Mouse (Mus musculus) brain, embryonic 14.5 days (tissue): ENCODE data around the gene Schip1. TPM values are rescaled to one million over a fixed set of nuclear protein-coding genes. Genes with fewer than 3 reads are reported as not detected.

Source experiments
- DNase-seq: peaks from one replicate; pipeline ENCODE4 v3.0.0-alpha.2; 2011; ENCODE audit warnings: low read depth
- CTCF ChIP-seq: fragments of 200-500 bp; IDR thresholded peaks from 2 replicates; pipeline ENCODE4 v1.5.1; 2012; ENCODE audit warnings: inconsistent platforms, mild to moderate bottlenecking, moderate library complexity, borderline replicate concordance; ENCODE audit not compliant: insufficient read depth, insufficient read length; ENCODE audit errors: extremely low read depth
- POLR2A ChIP-seq: fragments of 200-500 bp; IDR thresholded peaks from 2 replicates; pipeline ENCODE4 v1.6.1; 2012; ENCODE audit warnings: mild to moderate bottlenecking, inconsistent platforms, borderline replicate concordance; ENCODE audit not compliant: poor library complexity, insufficient read depth, insufficient read length, severe bottlenecking; ENCODE audit errors: extremely low read depth
- polyA plus RNA-seq: library from polyadenylated mRNA; depleted of rRNA; stranded (reverse); fragments of >200 nt; gene quantifications from 2 replicates; pipeline ENCODE4 v1.2.3, GENCODE M21; 2012

Schip1 gene
- polyA plus RNA-seq, 1 experiment = 80.7 TPM

DNA sequence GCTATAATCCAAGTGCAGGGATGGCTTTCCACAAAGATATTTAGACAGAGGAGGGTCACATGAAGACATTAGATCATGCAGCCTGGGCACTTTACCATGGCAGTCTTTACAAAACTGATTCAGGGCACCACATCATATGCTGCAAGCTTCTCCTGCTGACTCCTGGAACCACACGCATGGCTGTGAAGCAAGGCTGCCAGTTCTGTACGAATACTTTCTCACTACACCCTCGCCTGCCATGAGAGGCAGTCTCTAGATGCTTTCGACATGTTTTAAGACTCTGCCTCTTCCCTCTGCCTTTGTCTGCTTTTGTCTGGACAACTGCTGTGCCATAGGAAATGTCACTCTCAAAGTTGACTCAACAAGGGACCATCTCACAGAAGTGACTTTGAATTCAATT, 145.8 kb downstream of the Schip1 start:
- DNase-seq = peak; percentile 37
- TF ChIP-seq POLR2A = no peak
- TF ChIP-seq CTCF = no peak

DNA sequence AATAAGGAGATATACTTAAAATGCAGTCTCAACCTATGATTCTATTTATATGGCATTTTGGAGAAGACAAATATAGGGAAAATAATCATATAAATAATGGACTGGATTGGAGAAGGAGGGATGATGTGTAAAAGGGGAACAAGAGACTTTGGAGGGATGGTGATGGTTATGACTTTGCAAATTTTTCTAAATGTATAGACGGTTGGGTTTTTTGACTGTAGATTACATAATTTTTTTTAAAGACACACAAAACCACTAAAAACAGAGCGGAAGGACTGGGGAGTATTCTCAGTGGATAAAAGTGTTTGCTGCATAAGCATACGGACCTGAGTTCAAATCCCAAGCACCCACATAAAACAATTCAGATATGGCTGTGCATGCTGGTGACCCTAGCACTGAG, 156.8 kb downstream of the Schip1 start:
- TF ChIP-seq CTCF (no peak), POLR2A (no peak)

DNA sequence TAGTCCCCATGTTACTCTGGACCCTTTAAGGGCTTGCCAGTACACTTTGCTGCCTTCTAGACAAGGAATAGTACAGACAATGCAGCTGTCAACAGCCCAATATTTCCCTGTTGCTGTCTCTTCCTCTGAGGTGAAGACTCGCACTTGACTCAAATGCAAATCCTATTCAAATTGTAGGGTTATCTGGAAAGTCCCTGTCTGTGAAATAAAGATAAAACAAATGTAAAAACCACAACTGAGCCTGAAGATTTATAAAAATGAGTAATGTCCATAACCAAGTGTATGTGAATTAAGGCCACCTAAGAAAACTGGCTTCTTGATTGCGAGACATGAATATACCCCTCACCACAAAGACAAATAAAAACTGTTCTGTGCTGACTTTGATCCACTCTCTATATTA, 175.3 kb downstream of the Schip1 start:
- TF ChIP-seq CTCF (no peak), POLR2A (no peak)
- no peak for DNase-seq

More for the DNA sequence above, 156.8 kb downstream of the Schip1 start:
- DNase-seq = no peak

DNA sequence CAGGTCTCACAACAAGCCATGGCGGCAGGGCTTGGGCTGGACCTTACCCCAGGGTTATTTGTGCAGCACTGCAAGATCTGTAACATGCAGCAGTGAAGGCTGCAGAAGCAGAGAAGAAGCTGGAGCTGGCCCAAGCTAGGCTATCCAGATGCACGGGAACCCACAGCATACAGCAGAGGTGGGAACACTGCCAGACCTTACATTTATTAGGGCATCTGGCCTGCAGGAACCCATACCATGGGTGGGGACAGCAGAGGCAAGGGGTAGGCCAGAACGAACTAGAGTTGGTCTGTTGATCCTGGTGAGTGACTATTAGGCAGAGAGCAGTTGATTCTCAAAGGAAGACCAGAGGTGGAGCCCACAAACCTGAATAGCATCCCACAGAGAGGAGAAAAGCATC, 178.6 kb downstream of the Schip1 start:
- no peak for DNase-seq
- TF ChIP-seq POLR2A (no peak), CTCF (no peak)

DNA sequence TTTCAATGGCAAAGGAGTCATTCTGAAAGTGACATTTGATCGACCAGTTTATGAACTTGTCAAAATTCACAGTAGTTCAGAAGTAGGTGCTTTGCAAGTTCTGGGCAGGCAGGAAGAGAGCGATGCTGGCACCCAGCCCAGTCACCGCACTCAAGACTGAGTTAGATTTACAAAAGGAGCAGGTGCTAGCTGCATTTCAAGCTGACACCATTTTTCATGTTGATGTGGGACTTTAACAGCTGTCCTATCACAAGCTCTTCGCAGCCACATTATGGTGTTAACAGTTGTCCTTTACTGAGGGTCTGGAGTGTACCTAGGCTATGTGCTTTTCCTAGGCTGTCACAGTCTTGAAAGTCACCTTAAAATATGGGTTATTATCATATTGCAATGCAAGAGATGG, 181.6 kb downstream of the Schip1 start:
- peak; percentile 87 for DNase-seq
- TF ChIP-seq POLR2A = no peak
- TF ChIP-seq CTCF = no peak

GRCm38 (mm10) chr3:68250589-68250988, 186.0 kb downstream of the Schip1 start:
- DNase-seq = peak; percentile 60

GRCm38 (mm10) chr3:68252335-68252734, 187.7 kb downstream of the Schip1 start:
- no peak for TF ChIP-seq POLR2A
- no peak for TF ChIP-seq CTCF
- DNase-seq = no peak

More at GRCm38 (mm10) chr3:68250589-68250988, 186.0 kb downstream of the Schip1 start:
- TF ChIP-seq CTCF (no peak), POLR2A (no peak)

DNA sequence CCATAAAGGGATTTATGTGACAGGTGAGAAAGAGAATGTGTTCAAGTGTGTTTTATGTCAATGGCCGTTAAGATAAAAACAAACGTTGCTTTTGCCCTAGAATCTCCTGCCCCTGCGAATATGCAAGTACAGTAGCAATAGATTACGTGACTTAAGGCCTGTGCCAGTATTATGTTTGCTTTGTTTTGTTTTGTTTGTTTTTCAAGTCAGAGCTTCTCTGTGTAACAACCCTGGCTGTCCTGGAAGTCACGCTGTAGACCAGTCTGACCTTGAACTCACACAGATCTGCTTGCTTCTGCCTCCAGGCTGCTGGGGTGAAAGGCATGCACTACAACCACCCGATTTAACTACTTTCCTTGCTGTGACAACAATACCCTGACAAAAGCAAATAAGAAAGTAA, 197.7 kb downstream of the Schip1 start:
- DNase-seq = no peak
- TF ChIP-seq CTCF (no peak), POLR2A (no peak)

DNA sequence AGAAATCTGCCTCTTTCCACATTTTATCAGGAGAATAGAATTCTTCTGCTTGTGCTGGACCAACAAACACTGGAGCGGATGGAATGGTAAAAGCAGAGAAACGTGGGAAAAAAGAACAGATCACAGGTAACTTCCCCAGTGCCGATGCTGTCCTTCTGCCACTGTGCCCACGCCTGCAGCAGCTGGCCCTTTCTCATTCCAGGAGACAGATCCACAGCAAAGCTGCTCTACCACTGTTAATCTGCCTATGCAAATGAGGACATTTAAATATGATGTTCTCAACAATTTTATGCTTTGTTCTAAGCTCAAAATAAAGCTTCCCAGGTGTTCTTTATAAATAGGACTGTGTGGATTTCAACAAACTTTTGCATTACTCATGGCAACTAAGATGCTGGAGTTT, 203.3 kb downstream of the Schip1 start:
- DNase-seq = no peak
- no peak for TF ChIP-seq POLR2A
- TF ChIP-seq CTCF = no peak

DNA sequence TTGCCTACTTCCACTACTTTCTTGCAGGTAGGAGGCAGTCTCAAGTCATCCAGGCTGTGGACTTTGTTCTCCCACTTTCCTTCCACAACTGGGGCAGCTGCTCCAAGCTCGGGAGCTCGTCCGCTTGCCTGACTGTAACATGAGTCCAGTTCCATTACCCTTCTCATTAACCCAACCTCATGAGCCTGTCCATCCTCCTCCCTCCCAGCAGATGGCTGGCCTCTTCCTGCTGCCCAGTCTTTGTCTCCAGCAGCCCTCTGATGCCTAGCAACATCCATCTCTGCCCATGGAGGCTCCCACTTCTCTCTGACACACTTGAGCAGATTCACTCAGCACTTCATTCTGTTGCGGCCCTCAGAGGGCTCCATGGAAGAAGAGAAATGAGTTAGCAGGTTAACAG, 204.6 kb downstream of the Schip1 start:
- no peak for DNase-seq
- TF ChIP-seq CTCF (no peak), POLR2A (no peak)

GRCm38 (mm10) chr3:68270246-68270645, 205.6 kb downstream of the Schip1 start:
- TF ChIP-seq POLR2A = no peak
- TF ChIP-seq CTCF = no peak
- peak; percentile 40 for DNase-seq

DNA sequence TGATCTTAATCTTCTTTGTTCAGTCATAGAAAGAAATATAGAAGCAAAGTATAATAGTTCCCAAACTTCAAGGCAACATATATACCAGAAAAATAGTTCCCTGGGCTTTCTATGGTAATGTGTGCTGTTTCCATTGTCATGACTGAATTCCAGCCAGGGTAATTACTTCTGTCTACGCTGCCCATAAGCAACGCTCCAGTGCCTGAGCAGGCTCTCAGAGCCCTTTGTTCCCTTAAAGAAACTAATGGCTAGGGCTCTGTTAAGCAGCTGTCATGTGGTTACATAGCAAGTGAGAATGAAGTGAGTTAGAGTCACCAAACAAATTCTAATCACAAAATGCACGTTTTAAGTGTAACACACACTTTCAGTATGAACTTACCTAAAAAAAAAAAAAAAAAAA, 206.9 kb downstream of the Schip1 start:
- DNase-seq = peak; percentile 83
- TF ChIP-seq CTCF (no peak), POLR2A (no peak)
